Mouse (Mus musculus): ENCODE results near the gene Nos1ap. TPM values are rescaled to one million over a fixed set of nuclear protein-coding genes. Genes with fewer than 3 reads are reported as not detected.

Gene Nos1ap
- polyA plus RNA-seq, 1 experiment from 2014 or later: 14.2 TPM

- Histone ChIP-seq H3K27me3 (ENCODE audit: insufficient read depth, poor library complexity, severe bottlenecking) (no peaks in the 10 kb centered on the region), H3K36me3 (no peaks in the 10 kb centered on the region), H3K9me3 (no peaks in the 10 kb centered on the region), H3K4me3 (no peak overlapping the region), H3K27ac (no peak overlapping the region), H3K4me1 (replicated peaks) (peaks cover 30% of the 10 kb centered on the region)
- no peak for DNase-seq (ENCODE audit: low spot score)
- 90% methylated on average over 14 of the region's 14 CpGs for WGBS
Observed at GRCm38 (mm10) chr1:170455910-170456700, 133.6 kb downstream of the Nos1ap start.

GRCm38 (mm10) chr1:170455387-170455786 lies 134.3 kb downstream of the Nos1ap start:
- Histone ChIP-seq H3K4me1 (replicated peaks) (peaks cover 30% of the 10 kb centered on the region), H3K4me3 (no peak overlapping the region), H3K27me3 (ENCODE audit: insufficient read depth, poor library complexity, severe bottlenecking) (no peaks in the 10 kb centered on the region), H3K36me3 (no peaks in the 10 kb centered on the region), H3K9me3 (no peaks in the 10 kb centered on the region), H3K27ac (no peak overlapping the region)
- 90% methylated on average over 3 of the region's 3 CpGs for WGBS
- DNase-seq (ENCODE audit: low spot score): no peak

GRCm38 (mm10) chr1:170453455-170453854 lies 136.2 kb downstream of the Nos1ap start:
- Histone ChIP-seq H3K4me1 (replicated peaks) (peaks cover 24% of the 10 kb centered on the region), H3K27ac (0 out of 2 replicates have a peak overlapping the region, but pooled peaks have one; percentile 12), H3K36me3 (no peaks in the 10 kb centered on the region), H3K4me3 (no peak overlapping the region), H3K27me3 (ENCODE audit: insufficient read depth, poor library complexity, severe bottlenecking) (no peaks in the 10 kb centered on the region), H3K9me3 (no peaks in the 10 kb centered on the region)
- 49% methylated on average over 3 of the region's 3 CpGs for WGBS
- DNase-seq (ENCODE audit: low spot score): no peak

GRCm38 (mm10) chr1:170448244-170448643 lies 141.4 kb downstream of the Nos1ap start:
- Histone ChIP-seq H3K36me3 (no peaks in the 10 kb centered on the region), H3K4me1 (replicated peaks) (peaks cover 24% of the 10 kb centered on the region), H3K4me3 (no peak overlapping the region), H3K27ac (no peak overlapping the region), H3K9me3 (no peaks in the 10 kb centered on the region), H3K27me3 (ENCODE audit: insufficient read depth, poor library complexity, severe bottlenecking) (no peaks in the 10 kb centered on the region)
- no peak for DNase-seq (ENCODE audit: low spot score)
- 25% methylated on average over 2 of the region's 2 CpGs for WGBS

- no peak for DNase-seq (ENCODE audit: low spot score)
- 78% methylated on average over 3 of the region's 3 CpGs for WGBS
- H3K4me1 ChIP-seq (replicated peaks): peaks cover 20% of the 10 kb centered on the region
- no peak overlapping the region for H3K27ac ChIP-seq
- no peak overlapping the region for H3K4me3 ChIP-seq
- H3K27me3 ChIP-seq (ENCODE audit: insufficient read depth, poor library complexity, severe bottlenecking): no peaks in the 10 kb centered on the region
- H3K36me3 ChIP-seq: no peaks in the 10 kb centered on the region
- no peaks in the 10 kb centered on the region for H3K9me3 ChIP-seq
Observed at GRCm38 (mm10) chr1:170445458-170445857, 144.2 kb downstream of the Nos1ap start.

- Histone ChIP-seq H3K36me3 (no peaks in the 10 kb centered on the region), H3K27ac (no peak overlapping the region), H3K27me3 (ENCODE audit: insufficient read depth, poor library complexity, severe bottlenecking) (no peaks in the 10 kb centered on the region), H3K4me1 (replicated peaks) (peaks cover 13% of the 10 kb centered on the region), H3K9me3 (no peaks in the 10 kb centered on the region), H3K4me3 (no peak overlapping the region)
- DNase-seq (ENCODE audit: low spot score): no peak
- WGBS: 91% methylated on average over 10 of the region's 10 CpGs
Observed at GRCm38 (mm10) chr1:170440367-170440766, 149.3 kb downstream of the Nos1ap start.

GRCm38 (mm10) chr1:170438471-170439151 lies 151.1 kb downstream of the Nos1ap start:
- DNase-seq (ENCODE audit: low spot score): no peak
- no peaks in the 10 kb centered on the region for H3K9me3 ChIP-seq
- 59% methylated on average over 7 of the region's 7 CpGs for WGBS

GRCm38 (mm10) chr1:170434146-170434545 lies 155.5 kb downstream of the Nos1ap start:
- 89% methylated on average over 4 of the region's 4 CpGs for WGBS
- Histone ChIP-seq H3K9me3 (no peaks in the 10 kb centered on the region), H3K36me3 (no peaks in the 10 kb centered on the region), H3K27ac (no peak overlapping the region), H3K27me3 (ENCODE audit: insufficient read depth, poor library complexity, severe bottlenecking) (no peaks in the 10 kb centered on the region), H3K4me3 (no peak overlapping the region), H3K4me1 (replicated peaks) (peaks cover 31% of the 10 kb centered on the region)
- no peak for DNase-seq (ENCODE audit: low spot score)

More at GRCm38 (mm10) chr1:170438471-170439151, 151.1 kb downstream of the Nos1ap start:
- Histone ChIP-seq H3K36me3 (no peaks in the 10 kb centered on the region), H3K4me1 (replicated peaks) (peaks cover 13% of the 10 kb centered on the region), H3K27me3 (ENCODE audit: insufficient read depth, poor library complexity, severe bottlenecking) (no peaks in the 10 kb centered on the region), H3K4me3 (no peak overlapping the region), H3K27ac (0 out of 2 replicates have a peak overlapping the region, but pooled peaks have one; percentile 25)

GRCm38 (mm10) chr1:170433661-170434060 lies 156.0 kb downstream of the Nos1ap start:
- H3K4me1 ChIP-seq (replicated peaks): peaks cover 26% of the 10 kb centered on the region
- H3K27me3 ChIP-seq (ENCODE audit: insufficient read depth, poor library complexity, severe bottlenecking): no peaks in the 10 kb centered on the region

GRCm38 (mm10) chr1:170432288-170432687 lies 157.4 kb downstream of the Nos1ap start:
- Histone ChIP-seq H3K9me3 (no peaks in the 10 kb centered on the region), H3K4me3 (no peak overlapping the region), H3K36me3 (no peaks in the 10 kb centered on the region), H3K27me3 (ENCODE audit: insufficient read depth, poor library complexity, severe bottlenecking) (no peaks in the 10 kb centered on the region), H3K27ac (no peak overlapping the region), H3K4me1 (replicated peaks) (peaks cover 22% of the 10 kb centered on the region)
- DNase-seq (ENCODE audit: low spot score): no peak
- 90% methylated on average over 5 of the region's 5 CpGs for WGBS

More at GRCm38 (mm10) chr1:170433661-170434060, 156.0 kb downstream of the Nos1ap start:
- Histone ChIP-seq H3K27ac (no peak overlapping the region), H3K4me3 (no peak overlapping the region), H3K36me3 (no peaks in the 10 kb centered on the region), H3K9me3 (no peaks in the 10 kb centered on the region)
- DNase-seq (ENCODE audit: low spot score): no peak

- no peak for DNase-seq (ENCODE audit: low spot score)
- 0 out of 2 replicates have a peak overlapping the region, but pooled peaks have one; percentile 4 for H3K27ac ChIP-seq
- H3K4me1 ChIP-seq (replicated peaks): peaks cover 30% of the 10 kb centered on the region
- WGBS: 55% methylated on average over 5 of the region's 5 CpGs
- H3K36me3 ChIP-seq: no peaks in the 10 kb centered on the region
- H3K9me3 ChIP-seq: no peaks in the 10 kb centered on the region
- no peak overlapping the region for H3K4me3 ChIP-seq
- H3K27me3 ChIP-seq (ENCODE audit: insufficient read depth, poor library complexity, severe bottlenecking): no peaks in the 10 kb centered on the region
Observed at GRCm38 (mm10) chr1:170431312-170431711, 158.3 kb downstream of the Nos1ap start.

GRCm38 (mm10) chr1:170430660-170431059 lies 159.0 kb downstream of the Nos1ap start:
- Histone ChIP-seq H3K27ac (no peak overlapping the region), H3K4me3 (no peak overlapping the region), H3K36me3 (no peaks in the 10 kb centered on the region), H3K9me3 (no peaks in the 10 kb centered on the region), H3K27me3 (ENCODE audit: insufficient read depth, poor library complexity, severe bottlenecking) (no peaks in the 10 kb centered on the region), H3K4me1 (replicated peaks) (peaks cover 35% of the 10 kb centered on the region)
- WGBS: 91% methylated on average over 7 of the region's 7 CpGs
- DNase-seq (ENCODE audit: low spot score): no peak

- no peaks in the 10 kb centered on the region for H3K36me3 ChIP-seq
- peaks cover 44% of the 10 kb centered on the region for H3K4me1 ChIP-seq (replicated peaks)
- H3K27me3 ChIP-seq (ENCODE audit: insufficient read depth, poor library complexity, severe bottlenecking): no peaks in the 10 kb centered on the region
- no peaks in the 10 kb centered on the region for H3K9me3 ChIP-seq
- WGBS: 82% methylated on average over 6 of the region's 6 CpGs
- H3K4me3 ChIP-seq: no peak overlapping the region
- DNase-seq (ENCODE audit: low spot score): no peak
- H3K27ac ChIP-seq: no peak overlapping the region
Observed at GRCm38 (mm10) chr1:170429656-170430055, 160.0 kb downstream of the Nos1ap start.

All from hindbrain, embryonic 10.5 days (tissue).